Mouse (Mus musculus): ENCODE results near the gene Eci1.

- TF ChIP-seq CTCF (IDR thresholded peaks at IDR 0.05; ENCODE audit: insufficient read depth, low read depth, low read length), result no peak
- TF ChIP-seq POLR2A (IDR thresholded peaks at IDR 0.05; ENCODE audit: insufficient read depth, low read depth, low read length), result no peak
These were observed 19.2 kb upstream of the Eci1 start for GRCm38 (mm10) chr17:24407116-24407803.
